Mouse (Mus musculus) stomach, embryonic 14.5 days (tissue): ENCODE measurements at regions not wholly inside any gene's neighbourhood (a gene's known extent, or its start where the extent isn't known, plus 50 kb on each side); places are given as distances from the start of the nearest gene placed in this dataset.

Experiments
- ATAC-seq: fragments of 200-750 bp; cut with Nextera tagmentation; 2 replicates; pipeline ENCODE4 v1.8.0; 2017; ENCODE audit warnings: low read depth, moderate TSS enrichment; ENCODE audit not compliant: insufficient number of reproducible peaks, insufficient read depth, low FRiP score
- H3K27ac ChIP-seq: fragments of 300-500 bp; sonication (generic); 2 replicates; pipeline ENCODE4 v1.5.1; 2014; ENCODE audit warnings: mild to moderate bottlenecking, low read length, moderate library complexity, mixed read lengths
- H3K27me3 ChIP-seq: fragments of 300-500 bp; sonication (generic); 2 replicates; pipeline ENCODE4 v1.6.1; 2014; ENCODE audit warnings: low read length, control low read depth, mixed read lengths; ENCODE audit not compliant: control insufficient read depth, insufficient read depth
- H3K36me3 ChIP-seq: fragments of 300-500 bp; sonication (generic); 2 replicates; pipeline ENCODE4 v1.6.1; 2014; ENCODE audit warnings: mild to moderate bottlenecking, control low read depth, low read length, moderate library complexity, mixed read lengths; ENCODE audit not compliant: control insufficient read depth, insufficient read depth
- H3K4me1 ChIP-seq: fragments of 300-500 bp; sonication (generic); 2 replicates; pipeline ENCODE4 v1.6.1; 2014; ENCODE audit warnings: low read length, control low read depth, mixed read lengths; ENCODE audit not compliant: control insufficient read depth, insufficient read depth
- H3K4me2 ChIP-seq: fragments of 300-500 bp; sonication (generic); replicated peaks from 2 replicates; pipeline ENCODE4 v1.6.1; 2014; ENCODE audit warnings: low read depth, low read length, control low read depth
- H3K4me3 ChIP-seq: fragments of 300-500 bp; sonication (generic); 2 replicates; pipeline ENCODE4 v1.5.1; 2014; ENCODE audit warnings: low read depth, low read length, control low read depth
- H3K9ac ChIP-seq: fragments of 300-500 bp; sonication (generic); replicated peaks from 2 replicates; pipeline ENCODE4 v1.6.1; 2014; ENCODE audit warnings: low read depth, mild to moderate bottlenecking, control low read depth, low read length, moderate library complexity, mixed read lengths
- H3K9me3 ChIP-seq: fragments of 300-500 bp; sonication (generic); 2 replicates; pipeline ENCODE4 v1.6.1; 2016; ENCODE audit warnings: low read depth, low read length, control low read depth; ENCODE audit not compliant: control insufficient read depth
- WGBS: fragments of 180-500 bp; shearing (Covaris S2); extraction: QIAGEN DNeasy Blood & Tissue Kit; methylation state at CpG from one replicate; pipeline ENCODE4 v1.1.7; 2014; 5-methylcytosine and 5-hydroxymethylcytosine counted together

DNA sequence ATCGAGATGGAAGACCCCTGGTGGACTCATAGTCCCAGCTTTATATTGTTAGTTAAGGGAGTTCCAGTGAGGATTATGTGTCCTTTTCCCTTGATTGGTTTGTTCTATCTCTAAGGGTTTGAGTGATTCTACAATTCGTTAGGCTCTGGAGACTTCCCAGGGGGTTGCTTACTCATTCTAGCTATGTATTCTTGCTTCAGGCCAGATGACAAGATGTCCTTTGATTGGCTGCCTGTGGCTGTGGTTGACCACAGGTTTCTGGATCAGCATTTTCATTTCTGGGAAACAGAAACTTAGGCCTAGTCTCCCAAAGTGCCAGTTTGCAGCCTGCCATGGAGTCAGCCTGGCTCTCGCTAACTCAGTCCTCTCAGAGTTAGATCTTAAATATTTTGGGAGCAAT is 119.3 kb upstream of the H2al1n start:
- Histone ChIP-seq H3K36me3 (no peaks in the 10 kb centered on the region), H3K27ac (no peak overlapping the region), H3K4me1 (no peaks in the 10 kb centered on the region), H3K9ac (no peak overlapping the region), H3K9me3 (no peaks in the 10 kb centered on the region), H3K4me3 (no peak overlapping the region), H3K27me3 (no peaks in the 10 kb centered on the region), H3K4me2 (no peak overlapping the region)
- no peak for ATAC-seq
- 92% methylated on average over 3 of the region's 3 CpGs for WGBS

GRCm38 (mm10) chrX:14133571-14133970 is 77.4 kb upstream of the H2al1n start:
- no peaks in the 10 kb centered on the region for H3K36me3 ChIP-seq
- H3K4me2 ChIP-seq = no peak overlapping the region
- H3K9me3 ChIP-seq = no peaks in the 10 kb centered on the region
- WGBS = 29% methylated on average over 2 of the region's 2 CpGs
- no peaks in the 10 kb centered on the region for H3K27me3 ChIP-seq
- H3K4me3 ChIP-seq = no peak overlapping the region
- no peaks in the 10 kb centered on the region for H3K4me1 ChIP-seq
- H3K9ac ChIP-seq = no peak overlapping the region
- H3K27ac ChIP-seq = 0 out of 2 replicates have a peak overlapping the region, but pooled peaks have one; percentile 21
- peak; percentile 28; the same call in 1 of the 2 replicates for ATAC-seq

DNA sequence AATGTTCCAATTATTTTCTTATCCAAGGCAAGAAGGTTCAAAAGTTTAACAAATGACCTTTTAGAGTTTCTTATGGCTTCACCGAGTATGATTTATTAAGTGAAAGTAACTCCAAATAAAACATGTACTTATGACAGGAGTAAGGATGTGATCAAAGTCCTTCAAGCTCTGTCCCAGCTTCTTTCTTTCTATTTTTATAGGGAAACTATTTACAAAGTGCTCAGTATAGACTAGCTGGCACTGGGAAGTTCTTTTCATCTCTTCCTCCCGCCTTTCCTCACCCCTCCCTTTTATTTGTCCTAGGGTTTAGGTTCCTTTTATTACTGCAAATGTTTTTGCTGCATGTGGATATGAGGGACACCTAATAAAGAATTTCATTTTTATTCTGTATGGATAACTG is 76.3 kb upstream of the H2al1n start:
- WGBS = 61% methylated on average over 2 of the region's 2 CpGs
- H3K4me2 ChIP-seq = no peak overlapping the region
- no peak overlapping the region for H3K4me3 ChIP-seq
- H3K4me1 ChIP-seq = no peaks in the 10 kb centered on the region
- no peak overlapping the region for H3K27ac ChIP-seq
- H3K36me3 ChIP-seq = no peaks in the 10 kb centered on the region
- H3K27me3 ChIP-seq = no peaks in the 10 kb centered on the region
- no peak overlapping the region for H3K9ac ChIP-seq
- no peaks in the 10 kb centered on the region for H3K9me3 ChIP-seq
- no peak for ATAC-seq

DNA sequence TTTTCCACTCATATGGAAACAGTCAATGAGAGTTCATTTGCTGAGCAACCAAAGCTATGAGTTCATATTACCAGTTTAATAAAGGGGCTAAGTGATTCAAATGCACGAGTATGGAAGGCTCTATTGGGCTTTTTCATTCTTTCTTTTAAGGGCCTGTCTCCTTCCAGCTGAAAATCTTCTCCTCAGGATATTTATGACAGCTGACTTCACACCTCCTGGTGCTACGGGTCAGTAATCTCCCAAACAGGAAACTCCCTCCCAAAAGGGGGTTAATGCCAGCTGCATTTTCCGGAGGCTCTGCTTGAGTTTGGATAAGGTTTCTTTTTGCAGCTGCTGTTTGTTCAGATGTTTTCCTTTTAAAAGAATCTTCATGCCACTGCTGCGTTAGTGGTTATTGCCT is 72.5 kb upstream of the H2al1n start:
- H3K27ac ChIP-seq = no peak overlapping the region
- H3K4me2 ChIP-seq = no peak overlapping the region
- WGBS = 36% methylated on average over 4 of the region's 4 CpGs
- no peak overlapping the region for H3K4me3 ChIP-seq
- H3K9me3 ChIP-seq = no peaks in the 10 kb centered on the region
- ATAC-seq = no peak
- H3K27me3 ChIP-seq = no peaks in the 10 kb centered on the region
- no peaks in the 10 kb centered on the region for H3K4me1 ChIP-seq
- no peak overlapping the region for H3K9ac ChIP-seq
- no peaks in the 10 kb centered on the region for H3K36me3 ChIP-seq
